14 mouse cellular contexts compared by ENCODE assay signal in genomic region chr3:131941961-131942753, GRCm38 (mm10).
A peak's percentile ranks its signal among the peaks of the same experiment; 100 is the strongest.
DNase-seq lines count a peak whose midpoint lies in the region; ATAC-seq and TF ChIP-seq lines count a peak whose summit lies in the region.
"Had no signal": no experiment of that assay in that cellular context is flagged by ENCODE, and none has a peak within 500 bp of the region (broad histone marks: within the 10 kb centered on the region; RNA-seq: fewer than 3 reads in every experiment).

No protein-coding gene starts in this region.

- no peak for TF ChIP-seq EP300 in stomach, postnatal 0 days (optimal IDR thresholded peaks at IDR 0.05)

- no peak for TF ChIP-seq CTCF in kidney, adult 2 months (conservative IDR thresholded peaks at IDR 0.05; ENCODE audit: insufficient read depth, insufficient read length, low read depth, low read length)
- no peak for TF ChIP-seq CTCF in stomach, postnatal 0 days (IDR thresholded peaks at IDR 0.05; ENCODE audit: low read depth)

- no peak overlapping the region for H3K4me3 ChIP-seq in midbrain, embryonic 14.5 days (replicated peaks; ENCODE audit: low read depth, low read length)
- no peak overlapping the region for H3K4me3 ChIP-seq in midbrain, embryonic 10.5 days
- peak overlapping the region; percentile 4; the same call in 1 of the 2 replicates for H3K4me3 ChIP-seq in kidney, adult 2 months (ENCODE audit: insufficient read depth, low read depth, low read length)
- no peak overlapping the region for H3K4me3 ChIP-seq in limb, embryonic 10.5 days
- H3K4me3 ChIP-seq in stomach, postnatal 0 days (ENCODE audit: low read depth, low read length) = no peak overlapping the region
- H3K4me3 ChIP-seq: forebrain, embryonic 12.5 days; heart, embryonic 15.5 days; myocyte had no signal

- H3K9me3 ChIP-seq in midbrain, embryonic 14.5 days (ENCODE audit: control insufficient read depth, low read length) = no peaks in the 10 kb centered on the region
- no peaks in the 10 kb centered on the region for H3K9me3 ChIP-seq in midbrain, embryonic 10.5 days (replicated peaks)
- no peaks in the 10 kb centered on the region for H3K9me3 ChIP-seq in limb, embryonic 10.5 days (replicated peaks)
- no peaks in the 10 kb centered on the region for H3K9me3 ChIP-seq in stomach, postnatal 0 days (ENCODE audit: control insufficient read depth, low read length)
- H3K9me3 ChIP-seq: forebrain, embryonic 12.5 days; heart, embryonic 15.5 days had no signal

- no peak overlapping the region for H3K27ac ChIP-seq in midbrain, embryonic 14.5 days (replicated peaks; ENCODE audit: low read depth, low read length)
- no peak overlapping the region for H3K27ac ChIP-seq in midbrain, embryonic 10.5 days (replicated peaks)
- peak overlapping the region; percentile 44 for H3K27ac ChIP-seq in kidney, adult 2 months (ENCODE audit: insufficient read depth, low read depth, low read length)
- peak overlapping the region; percentile 70 for H3K27ac ChIP-seq in limb, embryonic 10.5 days
- H3K27ac ChIP-seq in stomach, postnatal 0 days (replicated peaks) = no peak overlapping the region
- H3K27ac ChIP-seq: forebrain, embryonic 12.5 days; heart, embryonic 15.5 days had no signal

- no peak for TF ChIP-seq POLR2A in kidney, adult 2 months (IDR thresholded peaks at IDR 0.05; ENCODE audit: low read depth, low read length)

- DNase-seq in midbrain, embryonic 14.5 days = peak; percentile 4
- no peak for DNase-seq in midbrain, embryonic 10.5 days (ENCODE audit: low spot score)
- peak; percentile 75 for DNase-seq in kidney, adult 2 months
- peak; percentile 46 for DNase-seq in limb, embryonic 10.5 days (ENCODE audit: low spot score)
- no peak for DNase-seq in stomach, postnatal 0 days (ENCODE audit: low spot score)
- DNase-seq in right cerebral cortex, adult 2 months (ENCODE audit: low spot score in 2 of 2) = no peak
- no peak for DNase-seq in right cerebral cortex, adult 18-20 months
- DNase-seq: gastrocnemius, postnatal 14 days; lung, postnatal 10 days; right cerebral cortex, postnatal 25 days had no signal

- no peaks in the 10 kb centered on the region for H3K27me3 ChIP-seq in midbrain, embryonic 14.5 days (ENCODE audit: control insufficient read depth, insufficient read depth, low read length)
- H3K27me3 ChIP-seq in midbrain, embryonic 10.5 days (ENCODE audit: low read depth, poor library complexity, severe bottlenecking) = no peaks in the 10 kb centered on the region
- H3K27me3 ChIP-seq in kidney, adult 2 months (replicated peaks; ENCODE audit: control insufficient read depth, insufficient read depth, low read length) = no peaks in the 10 kb centered on the region; the same call in 1 of the 2 replicates
- H3K27me3 ChIP-seq in limb, embryonic 10.5 days (ENCODE audit: low read depth, poor library complexity, severe bottlenecking) = no peaks in the 10 kb centered on the region
- H3K27me3 ChIP-seq in stomach, postnatal 0 days (ENCODE audit: control insufficient read depth, insufficient read depth, low read length) = no peaks in the 10 kb centered on the region
- H3K27me3 ChIP-seq: forebrain, embryonic 12.5 days; heart, embryonic 15.5 days had no signal

- no peak for ATAC-seq in midbrain, embryonic 14.5 days (ENCODE audit: low FRiP score, low TSS enrichment)
- no peak for ATAC-seq in stomach, postnatal 0 days (ENCODE audit: low FRiP score, low TSS enrichment)
- ATAC-seq in cerebellum, adult (ENCODE audit: insufficient number of reproducible peaks, low FRiP score, low TSS enrichment) = no peak

- no peaks in the 10 kb centered on the region for H3K36me3 ChIP-seq in midbrain, embryonic 14.5 days (ENCODE audit: control insufficient read depth, insufficient read depth, low read length)
- H3K36me3 ChIP-seq in midbrain, embryonic 10.5 days = no peaks in the 10 kb centered on the region
- H3K36me3 ChIP-seq in kidney, adult 2 months (ENCODE audit: control insufficient read depth, insufficient read depth, low read length) = no peaks in the 10 kb centered on the region
- no peaks in the 10 kb centered on the region for H3K36me3 ChIP-seq in limb, embryonic 10.5 days
- no peaks in the 10 kb centered on the region for H3K36me3 ChIP-seq in stomach, postnatal 0 days (ENCODE audit: control insufficient read depth, insufficient read depth, low read length)
- H3K36me3 ChIP-seq: forebrain, embryonic 12.5 days; heart, embryonic 15.5 days had no signal

- H3K4me1 ChIP-seq in midbrain, embryonic 14.5 days (ENCODE audit: control insufficient read depth, insufficient read depth, low read length) = no peaks in the 10 kb centered on the region
- no peaks in the 10 kb centered on the region for H3K4me1 ChIP-seq in midbrain, embryonic 10.5 days
- H3K4me1 ChIP-seq in kidney, adult 2 months (ENCODE audit: control insufficient read depth, insufficient read depth, low read length) = no peaks in the 10 kb centered on the region
- H3K4me1 ChIP-seq in limb, embryonic 10.5 days = peaks cover 44% of the 10 kb centered on the region
- no peaks in the 10 kb centered on the region for H3K4me1 ChIP-seq in stomach, postnatal 0 days (replicated peaks; ENCODE audit: control insufficient read depth, insufficient read depth)
- H3K4me1 ChIP-seq: forebrain, embryonic 12.5 days; heart, embryonic 15.5 days had no signal

- 86% methylated on average over 24 of the region's 24 CpGs for WGBS in midbrain, embryonic 14.5 days
- WGBS in midbrain, embryonic 10.5 days = 82% methylated on average over 24 of the region's 24 CpGs
- 31% methylated on average over 24 of the region's 24 CpGs for WGBS in kidney, adult 2 months
- 62% methylated on average over 24 of the region's 24 CpGs for WGBS in limb, embryonic 10.5 days
- 45% methylated on average over 24 of the region's 24 CpGs for WGBS in stomach, postnatal 0 days

- H3K4me2 ChIP-seq in midbrain, embryonic 14.5 days (ENCODE audit: low read length) = no peak overlapping the region
- H3K4me2 ChIP-seq in stomach, postnatal 0 days (replicated peaks; ENCODE audit: low read depth) = peak overlapping the region; percentile 23
- H3K4me2 ChIP-seq: forebrain, embryonic 12.5 days; heart, embryonic 15.5 days had no signal

- H3K9ac ChIP-seq in midbrain, embryonic 14.5 days (replicated peaks; ENCODE audit: low read length) = no peak overlapping the region
- H3K9ac ChIP-seq in stomach, postnatal 0 days (ENCODE audit: low read length) = no peak overlapping the region
- H3K9ac ChIP-seq: forebrain, embryonic 12.5 days; heart, embryonic 15.5 days had no signal

Comparison
In these comparisons a context has a peak if more than half of its experiments do, and no peak if none do; other contexts are left out.
1. DNase-seq: peak in midbrain, embryonic 14.5 days (single experiment), kidney, adult 2 months (single experiment) and limb, embryonic 10.5 days (single experiment); none in midbrain, embryonic 10.5 days (single experiment), stomach, postnatal 0 days (single experiment), right cerebral cortex, adult 2 months (0 of 2) and right cerebral cortex, adult 18-20 months (single experiment).
2. H3K27ac ChIP-seq: peak in kidney, adult 2 months (single experiment) and limb, embryonic 10.5 days (single experiment); none in midbrain, embryonic 14.5 days (single experiment), midbrain, embryonic 10.5 days (single experiment) and stomach, postnatal 0 days (single experiment).